Mouse (Mus musculus): ENCODE results near the gene Zfp991. TPM values are rescaled to one million over a fixed set of nuclear protein-coding genes. Genes with fewer than 3 reads are reported as not detected.
"Not testable (repeated sequence)": the region's sequence is repeated elsewhere in the genome, so short reads cannot be mapped to it uniquely, and the experiment has no call there.

Gene Zfp991
- polyA plus RNA-seq, 1 experiment from 2014 or later = 8.3 TPM

- DNase-seq (ENCODE audit: extremely low spot score, low spot score); H3K36me3 ChIP-seq (replicated peaks); H3K27ac ChIP-seq; H3K27me3 ChIP-seq (ENCODE audit: poor library complexity, severe bottlenecking); H3K4me1 ChIP-seq; H3K4me3 ChIP-seq: not testable (repeated sequence)
- peaks cover 34% of the 10 kb centered on the region for H3K9me3 ChIP-seq
These were observed 3.7 kb upstream of the Zfp991 start for GRCm38 (mm10) chr4:147128152-147128551.

- H3K27me3 ChIP-seq (ENCODE audit: poor library complexity, severe bottlenecking); H3K9me3 ChIP-seq; H3K4me3 ChIP-seq; DNase-seq (ENCODE audit: extremely low spot score, low spot score); H3K4me1 ChIP-seq; H3K36me3 ChIP-seq (replicated peaks); H3K27ac ChIP-seq: not testable (repeated sequence)
- 53% methylated on average over 2 of the region's 2 CpGs for WGBS
These were observed 1.8 kb downstream of the Zfp991 start for GRCm38 (mm10) chr4:147133596-147133995.

GRCm38 (mm10) chr4:147141757-147142156 is 9.9 kb downstream of the Zfp991 start:
- H3K4me3 ChIP-seq; H3K27ac ChIP-seq; H3K4me1 ChIP-seq; DNase-seq (ENCODE audit: extremely low spot score, low spot score); H3K36me3 ChIP-seq (replicated peaks); H3K27me3 ChIP-seq (ENCODE audit: poor library complexity, severe bottlenecking); H3K9me3 ChIP-seq: not testable (repeated sequence)
- 75% methylated on average over 4 of the region's 4 CpGs for WGBS

DNA sequence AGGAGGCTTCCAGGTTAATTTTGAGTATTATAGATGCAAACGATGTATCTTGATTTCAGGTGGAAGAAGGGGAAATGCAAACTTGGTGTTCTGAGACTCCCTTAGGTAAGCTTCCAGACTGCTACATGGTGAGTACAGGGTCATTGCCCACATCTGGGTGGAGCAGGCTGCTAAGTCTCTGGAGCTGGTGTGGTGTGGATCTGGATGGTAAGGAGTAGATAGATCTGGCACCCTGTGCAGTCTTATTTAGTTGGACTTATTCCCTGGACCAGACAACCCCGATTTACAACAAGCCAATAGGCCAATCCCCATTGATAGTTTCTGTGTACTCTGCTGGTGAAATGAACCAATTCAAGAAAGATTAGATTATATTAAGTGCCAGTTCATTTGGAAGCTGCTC is 33.4 kb downstream of the Zfp991 start:
- WGBS = 91% methylated on average over 2 of the region's 2 CpGs
- H3K9me3 ChIP-seq; H3K27me3 ChIP-seq (ENCODE audit: poor library complexity, severe bottlenecking); H3K4me1 ChIP-seq; H3K36me3 ChIP-seq (replicated peaks); H3K4me3 ChIP-seq; DNase-seq (ENCODE audit: extremely low spot score, low spot score); H3K27ac ChIP-seq: not testable (repeated sequence)

GRCm38 (mm10) chr4:147170547-147170946 is 38.7 kb downstream of the Zfp991 start:
- H3K9me3 ChIP-seq; DNase-seq (ENCODE audit: extremely low spot score, low spot score); H3K4me3 ChIP-seq; H3K4me1 ChIP-seq; H3K27ac ChIP-seq; H3K27me3 ChIP-seq (ENCODE audit: poor library complexity, severe bottlenecking); H3K36me3 ChIP-seq (replicated peaks): not testable (repeated sequence)
- WGBS = 99% methylated on average over 2 of the region's 2 CpGs

- 82% methylated on average over 1 of the region's 4 CpGs for WGBS
These were observed 39.7 kb downstream of the Zfp991 start for GRCm38 (mm10) chr4:147171557-147171956.

GRCm38 (mm10) chr4:147176279-147176880 is 44.5 kb downstream of the Zfp991 start:
- 94% methylated on average over 11 of the region's 12 CpGs for WGBS

More at GRCm38 (mm10) chr4:147171557-147171956, 39.7 kb downstream of the Zfp991 start:
- not testable (repeated sequence) for H3K4me1 ChIP-seq; H3K36me3 ChIP-seq (replicated peaks); H3K9me3 ChIP-seq; H3K4me3 ChIP-seq; H3K27ac ChIP-seq; H3K27me3 ChIP-seq (ENCODE audit: poor library complexity, severe bottlenecking); DNase-seq (ENCODE audit: extremely low spot score, low spot score)

DNA sequence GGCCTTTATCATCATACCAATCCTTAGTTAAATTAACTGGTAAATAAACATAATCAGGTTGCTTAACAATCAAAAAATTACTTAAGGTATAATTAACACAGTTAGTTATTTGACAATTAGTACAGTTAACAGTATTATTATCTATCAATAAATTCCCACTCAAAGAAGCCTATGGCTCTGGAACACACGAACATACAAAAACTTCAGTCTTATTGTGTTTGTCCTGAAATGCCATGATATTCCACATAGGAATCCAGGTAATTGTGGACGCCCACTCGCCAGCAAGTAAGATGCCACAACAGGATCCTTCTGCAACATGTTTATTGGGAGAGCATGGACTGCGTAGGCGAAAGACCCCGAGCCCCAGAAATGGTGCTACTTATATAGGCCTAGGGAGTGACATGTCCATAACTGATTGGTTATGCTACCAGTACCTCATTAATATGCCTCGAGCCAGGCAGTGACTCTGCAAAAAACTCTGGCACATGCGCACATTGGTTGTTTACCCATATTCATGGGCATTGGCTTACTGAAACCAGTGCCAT is 49.4 kb downstream of the Zfp991 start:
- H3K36me3 ChIP-seq (replicated peaks); H3K4me1 ChIP-seq; H3K27me3 ChIP-seq (ENCODE audit: poor library complexity, severe bottlenecking); H3K4me3 ChIP-seq; DNase-seq (ENCODE audit: extremely low spot score, low spot score); H3K27ac ChIP-seq: not testable (repeated sequence)
- WGBS = 95% methylated on average over 8 of the region's 8 CpGs
- H3K9me3 ChIP-seq = peaks cover 14% of the 10 kb centered on the region

More at GRCm38 (mm10) chr4:147176279-147176880, 44.5 kb downstream of the Zfp991 start:
- not testable (repeated sequence) for H3K27me3 ChIP-seq (ENCODE audit: poor library complexity, severe bottlenecking); DNase-seq (ENCODE audit: extremely low spot score, low spot score); H3K27ac ChIP-seq; H3K4me1 ChIP-seq; H3K9me3 ChIP-seq; H3K36me3 ChIP-seq (replicated peaks); H3K4me3 ChIP-seq

GRCm38 (mm10) chr4:147181969-147182705 is 50.3 kb downstream of the Zfp991 start:
- no CpG with 5 or more reads among the region's 13 CpGs for WGBS
- not testable (repeated sequence) for H3K4me1 ChIP-seq; H3K27me3 ChIP-seq (ENCODE audit: poor library complexity, severe bottlenecking); H3K27ac ChIP-seq; H3K36me3 ChIP-seq (replicated peaks); H3K4me3 ChIP-seq; DNase-seq (ENCODE audit: extremely low spot score, low spot score)
- H3K9me3 ChIP-seq = peaks cover 12% of the 10 kb centered on the region

DNA sequence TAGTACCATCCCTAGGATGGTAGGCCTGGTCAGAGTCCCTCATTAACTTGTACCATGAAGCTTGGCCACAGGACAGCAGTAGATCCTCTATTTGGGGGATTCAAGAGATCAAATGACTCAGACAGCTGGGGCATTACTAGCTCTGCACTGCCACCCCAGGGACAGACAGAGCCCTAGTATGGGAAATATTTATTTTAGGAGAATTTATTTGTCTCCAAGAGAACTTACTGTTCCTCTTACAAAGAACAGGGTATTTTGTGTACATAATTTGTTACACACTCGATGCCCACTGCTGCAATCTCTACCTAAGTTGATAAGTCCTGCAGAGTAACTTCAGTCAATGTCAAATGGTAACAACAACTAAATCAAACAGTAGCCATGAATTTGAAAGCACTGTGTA is 55.0 kb downstream of the Zfp991 start:
- not testable (repeated sequence) for H3K27me3 ChIP-seq (ENCODE audit: poor library complexity, severe bottlenecking); DNase-seq (ENCODE audit: extremely low spot score, low spot score); H3K4me1 ChIP-seq; H3K4me3 ChIP-seq; H3K27ac ChIP-seq; H3K36me3 ChIP-seq (replicated peaks)
- 92% methylated on average over 1 of the region's 1 CpGs for WGBS
- peaks cover 15% of the 10 kb centered on the region for H3K9me3 ChIP-seq

- H3K27ac ChIP-seq; H3K36me3 ChIP-seq (replicated peaks); H3K27me3 ChIP-seq (ENCODE audit: poor library complexity, severe bottlenecking); H3K4me3 ChIP-seq; H3K4me1 ChIP-seq: not testable (repeated sequence)
- WGBS = 70% methylated on average over 70 of the region's 71 CpGs
- peaks cover 15% of the 10 kb centered on the region for H3K9me3 ChIP-seq
- DNase-seq (ENCODE audit: extremely low spot score, low spot score) = peak; percentile 14
These were observed 55.6 kb downstream of the Zfp991 start for GRCm38 (mm10) chr4:147187283-147187965.

DNA sequence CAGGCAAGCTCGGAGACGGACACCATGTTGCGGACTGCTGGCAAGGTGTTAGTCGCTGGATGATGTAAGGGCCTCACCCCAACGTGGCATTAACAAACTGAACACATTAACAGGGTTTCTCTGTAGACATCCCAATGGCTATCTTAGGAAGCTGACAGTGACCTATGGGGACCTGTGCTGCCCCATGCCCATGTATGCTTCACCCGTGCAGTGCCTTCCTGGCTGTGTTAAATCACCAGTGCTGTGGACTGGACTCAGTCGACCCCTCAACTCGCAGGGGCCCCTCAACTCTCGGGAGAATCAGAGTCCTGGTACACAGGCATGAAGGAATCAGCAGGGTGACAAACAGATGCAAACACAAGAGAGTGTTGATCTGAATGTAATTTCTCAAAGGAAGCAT is 63.3 kb downstream of the Zfp991 start:
- not testable (repeated sequence) for H3K36me3 ChIP-seq (replicated peaks); H3K27ac ChIP-seq; H3K4me3 ChIP-seq; DNase-seq (ENCODE audit: extremely low spot score, low spot score); H3K27me3 ChIP-seq (ENCODE audit: poor library complexity, severe bottlenecking); H3K4me1 ChIP-seq
- peaks cover 18% of the 10 kb centered on the region for H3K9me3 ChIP-seq
- 89% methylated on average over 8 of the region's 9 CpGs for WGBS

GRCm38 (mm10) chr4:147197210-147197609 is 65.4 kb downstream of the Zfp991 start:
- 86% methylated on average over 2 of the region's 2 CpGs for WGBS
- H3K36me3 ChIP-seq (replicated peaks); H3K4me1 ChIP-seq; H3K4me3 ChIP-seq; H3K27me3 ChIP-seq (ENCODE audit: poor library complexity, severe bottlenecking); H3K27ac ChIP-seq: not testable (repeated sequence)
- H3K9me3 ChIP-seq = peaks cover 18% of the 10 kb centered on the region
- DNase-seq (ENCODE audit: extremely low spot score, low spot score) = peak; percentile 9
